Mouse (Mus musculus) myocyte (in vitro differentiated cells): ENCODE measurements around the gene Dpp7. TPM values are rescaled to one million over a fixed set of nuclear protein-coding genes. Genes with fewer than 3 reads are reported as not detected.

Source experiments
- H3K27me3 ChIP-seq: one replicate; pipeline ENCODE4 v1.6.1; 2011; ENCODE audit not compliant: control insufficient read depth, insufficient read depth, insufficient read length
- H3K36me3 ChIP-seq: one replicate; pipeline ENCODE4 v1.6.1; 2011; ENCODE audit not compliant: control insufficient read depth, insufficient read depth
- H3K4me2 ChIP-seq: one replicate; pipeline ENCODE4 v1.6.1; 2011; ENCODE audit warnings: low read depth, control low read depth
- H3K4me3 ChIP-seq: one replicate; pipeline ENCODE4 v1.5.1; 2011; ENCODE audit warnings: mild to moderate bottlenecking, control low read depth, moderate library complexity
- H3K79me2 ChIP-seq: one replicate; pipeline ENCODE4 v1.6.1; 2011; ENCODE audit not compliant: control insufficient read depth, insufficient read depth
- H3ac ChIP-seq: one replicate; pipeline ENCODE4 v1.6.1; 2011; ENCODE audit not compliant: control insufficient read depth, insufficient read length
- CEBPB ChIP-seq: IDR thresholded peaks from 2 replicates; pipeline ENCODE4 v1.6.1; 2011; ENCODE audit warnings: mild to moderate bottlenecking, moderate library complexity; ENCODE audit not compliant: poor library complexity, insufficient read depth, severe bottlenecking
- E2F4 ChIP-seq: IDR thresholded peaks from one replicate; pipeline ENCODE4 v1.6.1; 2011; ENCODE audit warnings: mild to moderate bottlenecking, control low read depth, moderate library complexity; ENCODE audit not compliant: insufficient read depth
- MAX ChIP-seq: IDR thresholded peaks from one replicate; pipeline ENCODE4 v1.6.1; 2011; ENCODE audit warnings: low read depth, mild to moderate bottlenecking, control low read depth
- MYOD1 ChIP-seq, 3 experiments: IDR thresholded peaks; one replicate each; pipeline ENCODE4 v1.6.1; 2011; ENCODE audit warnings: control low read depth in 2 of 3, low read depth in 2 of 3, mild to moderate bottlenecking in 2 of 3, moderate library complexity in 1 of 3; ENCODE audit not compliant: insufficient read length in 2 of 3, control insufficient read depth in 1 of 3
- MYOG ChIP-seq, 3 experiments: IDR thresholded peaks; one replicate each; pipeline ENCODE4 v1.6.1; 2011; ENCODE audit warnings: control low read depth in 2 of 3, low read depth in 2 of 3, mild to moderate bottlenecking in 2 of 3; ENCODE audit not compliant: insufficient read length in 2 of 3, control insufficient read depth in 1 of 3, insufficient read depth in 1 of 3
- POLR2A ChIP-seq: IDR thresholded peaks from one replicate; pipeline ENCODE4 v1.6.1; 2011; ENCODE audit warnings: low read depth, mild to moderate bottlenecking, control low read depth, moderate library complexity; ENCODE audit not compliant: insufficient read length
- POLR2AphosphoS2 ChIP-seq: IDR thresholded peaks from one replicate; pipeline ENCODE4 v1.6.1; 2011; ENCODE audit warnings: low read depth, control low read depth; ENCODE audit not compliant: insufficient read length
- REST ChIP-seq: IDR thresholded peaks from one replicate; pipeline ENCODE4 v1.6.1; 2011; ENCODE audit warnings: mild to moderate bottlenecking, control low read depth, moderate library complexity; ENCODE audit not compliant: insufficient read depth, insufficient read length
- SRF ChIP-seq: IDR thresholded peaks from one replicate; pipeline ENCODE4 v1.6.1; 2011; ENCODE audit warnings: low read depth; ENCODE audit not compliant: control insufficient read depth, insufficient read length
- TCF12 ChIP-seq: IDR thresholded peaks from one replicate; pipeline ENCODE4 v1.6.1; 2011; ENCODE audit warnings: mild to moderate bottlenecking, control low read depth; ENCODE audit not compliant: poor library complexity, insufficient read depth, severe bottlenecking
- TCF3 ChIP-seq: IDR thresholded peaks from one replicate; pipeline ENCODE4 v1.6.1; 2011; ENCODE audit warnings: low read depth, control low read depth; ENCODE audit not compliant: insufficient read length
- USF1 ChIP-seq: IDR thresholded peaks from one replicate; pipeline ENCODE4 v1.6.1; 2011; ENCODE audit warnings: low read depth, mild to moderate bottlenecking, control low read depth, moderate library complexity
- polyA plus RNA-seq: library from polyadenylated mRNA; unstranded; fragments of >200 nt; fragmentation: generic; extraction: Trizol; gene quantifications from one replicate; pipeline ENCODE4 v1.2.1, GENCODE M21; 2012; ENCODE audit warnings: missing spikeins

Gene Dpp7
- polyA plus RNA-seq, 1 experiment = 43.0 TPM

GRCm38 (mm10) chr2:25328440-25328839 is 27.7 kb downstream of the Dpp7 start:
- H3K4me2 ChIP-seq = no peak overlapping the region
- H3ac ChIP-seq = no peak overlapping the region
- no peaks in the 10 kb centered on the region for H3K36me3 ChIP-seq
- H3K79me2 ChIP-seq = peaks cover 16% of the 10 kb centered on the region
- H3K4me3 ChIP-seq = no peak overlapping the region
- H3K27me3 ChIP-seq = peaks cover 14% of the 10 kb centered on the region
- TF ChIP-seq E2F4 = no peak
- TF ChIP-seq CEBPB = no peak
- TF ChIP-seq POLR2A = no peak
- TF ChIP-seq MYOD1 (IDR thresholded peaks at IDR 0.05; ENCODE audit: control insufficient read depth in 1 of 3, insufficient read length in 2 of 3, low read depth in 2 of 3) = no peak
- TF ChIP-seq MYOG (IDR thresholded peaks at IDR 0.05; ENCODE audit: control insufficient read depth in 1 of 3, insufficient read depth in 1 of 3, insufficient read length in 2 of 3, low read depth in 2 of 3) = no peak
- TF ChIP-seq REST = no peak
- no peak for TF ChIP-seq POLR2AphosphoS2
- TF ChIP-seq TCF12 = no peak
- TF ChIP-seq SRF = no peak
- TF ChIP-seq USF1 = no peak
- no peak for TF ChIP-seq MAX
- TF ChIP-seq TCF3 = no peak

- TF ChIP-seq SRF (no peak), POLR2AphosphoS2 (no peak), TCF12 (no peak), USF1 (no peak), MYOG (IDR thresholded peaks at IDR 0.05; ENCODE audit: control insufficient read depth in 1 of 3, insufficient read depth in 1 of 3, insufficient read length in 2 of 3, low read depth in 2 of 3) (no peak)
- H3K79me2 ChIP-seq = no peaks in the 10 kb centered on the region
- H3K4me2 ChIP-seq = no peak overlapping the region
- peaks cover 15% of the 10 kb centered on the region for H3K27me3 ChIP-seq
- H3K4me3 ChIP-seq = no peak overlapping the region
- no peaks in the 10 kb centered on the region for H3K36me3 ChIP-seq
- H3ac ChIP-seq = no peak overlapping the region
Observed at GRCm38 (mm10) chr2:25326036-25326435, 30.1 kb downstream of the Dpp7 start.

- Histone ChIP-seq H3K27me3 (peaks cover 54% of the 10 kb centered on the region), H3ac (no peak overlapping the region), H3K79me2 (no peaks in the 10 kb centered on the region), H3K4me3 (no peak overlapping the region), H3K36me3 (no peaks in the 10 kb centered on the region), H3K4me2 (no peak overlapping the region)
- TF ChIP-seq SRF (no peak), MYOG (IDR thresholded peaks at IDR 0.05; ENCODE audit: control insufficient read depth in 1 of 3, insufficient read depth in 1 of 3, insufficient read length in 2 of 3, low read depth in 2 of 3) (no peak), MYOD1 (IDR thresholded peaks at IDR 0.05; ENCODE audit: control insufficient read depth in 1 of 3, insufficient read length in 2 of 3, low read depth in 2 of 3) (no peak), USF1 (no peak), MAX (no peak), CEBPB (no peak), E2F4 (no peak), REST (no peak), POLR2A (no peak), TCF3 (no peak), POLR2AphosphoS2 (no peak), TCF12 (no peak)
Observed at GRCm38 (mm10) chr2:25320084-25320483, 36.1 kb downstream of the Dpp7 start.

GRCm38 (mm10) chr2:25318971-25319773 is 37.0 kb downstream of the Dpp7 start, which contains the start of gene Grin1:
TSS of gene Grin1 (minus strand) at chr2:25319187.
- H3K27me3 ChIP-seq = peaks cover 45% of the 10 kb centered on the region
- no peak within 1 kb of the TSS for H3K4me2 ChIP-seq
- no peaks in the 10 kb centered on the region for H3K36me3 ChIP-seq
- no peaks in the 10 kb centered on the region for H3K79me2 ChIP-seq
- TF ChIP-seq MYOD1 (IDR thresholded peaks at IDR 0.05; ENCODE audit: control insufficient read depth in 1 of 3, insufficient read length in 2 of 3, low read depth in 2 of 3) (peak in 2 of 3 experiments; percentile 53 to 65), USF1 (no peak), E2F4 (no peak), POLR2A (no peak), SRF (no peak), TCF12 (no peak), MYOG (IDR thresholded peaks at IDR 0.05; ENCODE audit: control insufficient read depth in 1 of 3, insufficient read depth in 1 of 3, insufficient read length in 2 of 3, low read depth in 2 of 3) (peak in 2 of 3 experiments; percentile 75 to 77), REST (peak; percentile 88)
- no peak within 1 kb of the TSS for H3ac ChIP-seq
- no peak within 1 kb of the TSS for H3K4me3 ChIP-seq
